In the genomic region with DNA sequence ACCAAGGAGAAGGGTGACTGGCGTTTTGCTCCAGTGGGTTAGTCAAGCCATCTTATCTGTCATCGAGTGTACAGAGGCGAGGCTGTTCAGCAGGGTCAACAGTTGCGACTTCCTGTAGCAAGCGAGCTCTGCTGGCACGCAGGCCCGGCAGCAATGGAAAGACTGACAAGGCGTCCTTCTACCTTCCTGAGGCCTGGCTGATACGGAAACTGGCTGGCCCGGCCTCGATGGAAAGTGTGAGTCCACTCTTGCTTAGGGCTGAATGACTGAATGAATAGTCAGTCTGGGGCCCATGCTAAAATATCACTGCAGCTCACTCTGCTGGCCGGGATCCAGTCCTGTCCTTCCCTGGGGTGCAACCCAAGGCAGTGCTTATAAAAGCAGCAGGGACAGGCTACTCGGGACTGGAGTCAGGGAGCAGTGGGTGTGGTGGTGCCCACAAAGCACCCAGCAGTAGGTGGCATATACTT, we compare ENCODE assay signal across 8 mouse cellular contexts. TPM values are rescaled to one million over a fixed set of nuclear protein-coding genes. Genes with fewer than 3 reads are reported as not detected.
DNase-seq lines count a peak whose midpoint lies in the region; ATAC-seq and TF ChIP-seq lines count a peak whose summit lies in the region.

No protein-coding gene starts in this region.

- H3K27me3 ChIP-seq in spleen, adult 2 months (ENCODE audit: control insufficient read depth, insufficient read depth, low read length), result no peaks in the 10 kb centered on the region
- no peaks in the 10 kb centered on the region for H3K27me3 ChIP-seq in kidney, postnatal 0 days (ENCODE audit: insufficient read depth, low read length)
- no peaks in the 10 kb centered on the region for H3K27me3 ChIP-seq in forebrain, embryonic 12.5 days
- H3K27me3 ChIP-seq in hindbrain, embryonic 11.5 days (ENCODE audit: control insufficient read depth, insufficient read depth, low read length), result no peaks in the 10 kb centered on the region

- H3K36me3 ChIP-seq in spleen, adult 2 months (ENCODE audit: control insufficient read depth, insufficient read depth, low read length), result no peaks in the 10 kb centered on the region
- no peaks in the 10 kb centered on the region for H3K36me3 ChIP-seq in kidney, postnatal 0 days (ENCODE audit: insufficient read depth, low read length)
- 0 out of 2 replicates have a peak, but pooled peaks cover under 1% of the 10 kb centered on the region for H3K36me3 ChIP-seq in forebrain, embryonic 12.5 days (replicated peaks)
- H3K36me3 ChIP-seq in hindbrain, embryonic 11.5 days (ENCODE audit: control insufficient read depth, insufficient read depth, low read length), result no peaks in the 10 kb centered on the region

- H3K9ac ChIP-seq in kidney, postnatal 0 days (ENCODE audit: low read depth, low read length), result no peak overlapping the region
- H3K9ac ChIP-seq in forebrain, embryonic 12.5 days, result no peak overlapping the region
- H3K9ac ChIP-seq in hindbrain, embryonic 11.5 days (ENCODE audit: low read depth, low read length), result no peak overlapping the region

- no peak overlapping the region for H3K4me2 ChIP-seq in kidney, postnatal 0 days (ENCODE audit: low read length)
- no peak overlapping the region for H3K4me2 ChIP-seq in forebrain, embryonic 12.5 days
- H3K4me2 ChIP-seq in hindbrain, embryonic 11.5 days (replicated peaks; ENCODE audit: low read depth, low read length), result no peak overlapping the region

- no peak for TF ChIP-seq CTCF in spleen, adult 2 months (IDR thresholded peaks at IDR 0.05; ENCODE audit: extremely low read depth, insufficient read depth, insufficient read length, insufficient replicate concordance)
- TF ChIP-seq CTCF in kidney, postnatal 0 days (IDR thresholded peaks at IDR 0.05; ENCODE audit: low read depth), result peak; percentile 45; the same call in 1 of the 2 replicates

- WGBS in spleen, adult 2 months, result 28% methylated on average over 13 of the region's 13 CpGs
- 36% methylated on average over 13 of the region's 13 CpGs for WGBS in kidney, postnatal 0 days
- WGBS in forebrain, embryonic 12.5 days, result 84% methylated on average over 13 of the region's 13 CpGs
- WGBS in hindbrain, embryonic 11.5 days, result 71% methylated on average over 13 of the region's 13 CpGs

- peaks cover 4% of the 10 kb centered on the region; the same call in 1 of the 2 replicates for H3K4me1 ChIP-seq in spleen, adult 2 months (ENCODE audit: control insufficient read depth, insufficient read depth, insufficient read length)
- H3K4me1 ChIP-seq in kidney, postnatal 0 days (replicated peaks; ENCODE audit: insufficient read depth, low read length), result peaks cover 15% of the 10 kb centered on the region; the same call in 1 of the 2 replicates
- H3K4me1 ChIP-seq in forebrain, embryonic 12.5 days, result peaks cover 16% of the 10 kb centered on the region
- H3K4me1 ChIP-seq in hindbrain, embryonic 11.5 days (replicated peaks; ENCODE audit: control insufficient read depth, insufficient read depth, low read length), result no peaks in the 10 kb centered on the region

- H3K9me3 ChIP-seq in kidney, postnatal 0 days (replicated peaks; ENCODE audit: low read length), result no peaks in the 10 kb centered on the region
- no peaks in the 10 kb centered on the region for H3K9me3 ChIP-seq in forebrain, embryonic 12.5 days
- H3K9me3 ChIP-seq in hindbrain, embryonic 11.5 days (ENCODE audit: control insufficient read depth, low read length), result no peaks in the 10 kb centered on the region

- DNase-seq in spleen, adult 2 months (ENCODE audit: low read depth in 1 of 2, low spot score in 2 of 2), result peak; percentile 14 to 45
- no peak for DNase-seq in spleen, postnatal 14 days (ENCODE audit: low spot score in 2 of 2)
- peak; percentile 78 to 81 for DNase-seq in heart, adult 9 months (ENCODE audit: low spot score in 2 of 2)
- peak; percentile 43 for DNase-seq in kidney, postnatal 0 days (ENCODE audit: low spot score)
- DNase-seq in lung, postnatal 25 days (ENCODE audit: low spot score), result peak; percentile 84
- no peak for DNase-seq in cerebellum, adult 8-10 months
- no peak for DNase-seq in hindbrain, embryonic 11.5 days (ENCODE audit: low spot score)

- H3K27ac ChIP-seq in spleen, adult 2 months (ENCODE audit: insufficient read depth, low read length), result no peak overlapping the region
- no peak overlapping the region; the same call in 1 of the 2 replicates for H3K27ac ChIP-seq in kidney, postnatal 0 days
- no peak overlapping the region for H3K27ac ChIP-seq in forebrain, embryonic 12.5 days
- H3K27ac ChIP-seq in hindbrain, embryonic 11.5 days (ENCODE audit: low read depth, low read length), result no peak overlapping the region

- no peak; the same call in 1 of the 2 replicates for ATAC-seq in kidney, postnatal 0 days (replicated peaks; ENCODE audit: low FRiP score, low read depth)
- no peak for ATAC-seq in forebrain, embryonic 12.5 days (ENCODE audit: low FRiP score)
- no peak for ATAC-seq in hindbrain, embryonic 11.5 days (ENCODE audit: low FRiP score)

- no peak overlapping the region for H3K4me3 ChIP-seq in spleen, adult 2 months (ENCODE audit: extremely low read depth, insufficient read depth, insufficient read length)
- no peak overlapping the region for H3K4me3 ChIP-seq in kidney, postnatal 0 days (replicated peaks; ENCODE audit: low read depth, low read length)
- no peak overlapping the region for H3K4me3 ChIP-seq in forebrain, embryonic 12.5 days (replicated peaks)
- H3K4me3 ChIP-seq in hindbrain, embryonic 11.5 days (ENCODE audit: low read depth, low read length), result no peak overlapping the region

- no peak for TF ChIP-seq POLR2A in spleen, adult 2 months (IDR thresholded peaks at IDR 0.05; ENCODE audit: low read depth, low read length)

RNA-seq across cellular contexts. Expression of gene Rcan1, which starts 27.0 kb away (rescaled TPM):
- polyA plus RNA-seq in spleen, adult 2 months (2012; rRNA removed), result 6.4 and 8.7 TPM in 2 replicates
- 37.9 and 38.8 TPM in 2 replicates for polyA plus RNA-seq in kidney, postnatal 0 days (2015; fragmentation: Nextera tagmentation; extraction: Ambion mirVana)
- polyA plus RNA-seq in forebrain, embryonic 12.5 days (2016; fragmentation: Nextera tagmentation; extraction: Ambion mirVana), result 40.9 and 43.1 TPM in 2 replicates
- 39.3 and 45.3 TPM in 2 replicates for polyA plus RNA-seq in hindbrain, embryonic 11.5 days (2014; fragmentation: Nextera tagmentation; extraction: Ambion mirVana)

RNA-seq across cellular contexts. Expression of gene Clic6, which starts 41.9 kb away (rescaled TPM):
- polyA plus RNA-seq in spleen, adult 2 months (2012; rRNA removed), result 0.02 TPM in 2 replicates
- 7.1 and 7.8 TPM in 2 replicates for polyA plus RNA-seq in kidney, postnatal 0 days (2015; fragmentation: Nextera tagmentation; extraction: Ambion mirVana)
- 5.1 and 8.0 TPM in 2 replicates for polyA plus RNA-seq in forebrain, embryonic 12.5 days (2016; fragmentation: Nextera tagmentation; extraction: Ambion mirVana)
- 3.4 and 4.8 TPM in 2 replicates for polyA plus RNA-seq in hindbrain, embryonic 11.5 days (2014; fragmentation: Nextera tagmentation; extraction: Ambion mirVana)

Comparison
In these comparisons a context has a peak if more than half of its experiments do, and no peak if none do; other contexts are left out.
1. DNase-seq: peak in spleen, adult 2 months (2 of 2), heart, adult 9 months (2 of 2), kidney, postnatal 0 days (single experiment) and lung, postnatal 25 days (single experiment); none in spleen, postnatal 14 days (0 of 2), cerebellum, adult 8-10 months (single experiment) and hindbrain, embryonic 11.5 days (single experiment).